Mouse (Mus musculus): ENCODE results near the gene Psrc1. TPM values are rescaled to one million over a fixed set of nuclear protein-coding genes. Genes with fewer than 3 reads are reported as not detected.

The Psrc1 gene
- polyA plus RNA-seq, 1 experiment from 2014 or later = 31.2 TPM

- Histone ChIP-seq H3K27me3 (replicated peaks; ENCODE audit: control insufficient read depth, insufficient read depth, low read length) (no peaks in the 10 kb centered on the region), H3K4me1 (ENCODE audit: control insufficient read depth, insufficient read depth, low read length) (peaks cover 6% of the 10 kb centered on the region; the same call in 1 of the 2 replicates), H3K36me3 (ENCODE audit: control insufficient read depth, insufficient read depth, low read length) (peaks cover 17% of the 10 kb centered on the region), H3K27ac (replicated peaks; ENCODE audit: low read depth, low read length) (peak overlapping the region; percentile 13; the same call in 1 of the 2 replicates), H3K4me2 (ENCODE audit: low read depth, low read length) (no peak overlapping the region), H3K9ac (ENCODE audit: low read depth, low read length) (no peak overlapping the region), H3K9me3 (ENCODE audit: control insufficient read depth, low read length) (no peaks in the 10 kb centered on the region), H3K4me3 (ENCODE audit: low read depth, low read length) (no peak overlapping the region)
- WGBS = 10% methylated on average over 7 of the region's 7 CpGs
- ATAC-seq (ENCODE audit: low read depth) (no peak; the same call in 1 of the 2 replicates), DNase-seq (ENCODE audit: low spot score) (peak; percentile 31)
Measured at GRCm38 (mm10) chr3:108360894-108361293, 22.7 kb upstream of the Psrc1 start.

- Histone ChIP-seq H3K27me3 (replicated peaks; ENCODE audit: control insufficient read depth, insufficient read depth, low read length) (no peaks in the 10 kb centered on the region), H3K9ac (ENCODE audit: low read depth, low read length) (no peak overlapping the region), H3K9me3 (ENCODE audit: control insufficient read depth, low read length) (no peaks in the 10 kb centered on the region), H3K4me1 (ENCODE audit: control insufficient read depth, insufficient read depth, low read length) (peaks cover 6% of the 10 kb centered on the region; the same call in 1 of the 2 replicates), H3K27ac (replicated peaks; ENCODE audit: low read depth, low read length) (no peak overlapping the region), H3K36me3 (ENCODE audit: control insufficient read depth, insufficient read depth, low read length) (no peaks in the 10 kb centered on the region), H3K4me2 (ENCODE audit: low read depth, low read length) (no peak overlapping the region), H3K4me3 (ENCODE audit: low read depth, low read length) (no peak overlapping the region)
- ATAC-seq (ENCODE audit: low read depth) (no peak), DNase-seq (ENCODE audit: low spot score) (no peak)
- WGBS = 68% methylated on average over 3 of the region's 3 CpGs
Measured at GRCm38 (mm10) chr3:108363626-108364025, 20.0 kb upstream of the Psrc1 start.

GRCm38 (mm10) chr3:108364270-108364995 is 19.2 kb upstream of the Psrc1 start, which contains the start of gene Mybphl:
Mybphl (plus strand) TSS chr3:108364911.
- Histone ChIP-seq H3K27ac (replicated peaks; ENCODE audit: low read depth, low read length) (no peak within 1 kb of the TSS), H3K27me3 (replicated peaks; ENCODE audit: control insufficient read depth, insufficient read depth, low read length) (no peaks in the 10 kb centered on the region), H3K4me1 (ENCODE audit: control insufficient read depth, insufficient read depth, low read length) (peaks cover 6% of the 10 kb centered on the region; the same call in 1 of the 2 replicates), H3K9me3 (ENCODE audit: control insufficient read depth, low read length) (no peaks in the 10 kb centered on the region), H3K4me3 (ENCODE audit: low read depth, low read length) (no peak within 1 kb of the TSS), H3K36me3 (ENCODE audit: control insufficient read depth, insufficient read depth, low read length) (no peaks in the 10 kb centered on the region), H3K9ac (ENCODE audit: low read depth, low read length) (no peak within 1 kb of the TSS), H3K4me2 (ENCODE audit: low read depth, low read length) (no peak within 1 kb of the TSS)
- ATAC-seq (ENCODE audit: low read depth) (no peak), DNase-seq (ENCODE audit: low spot score) (no peak)
- WGBS = 65% methylated on average over 9 of the region's 9 CpGs

GRCm38 (mm10) chr3:108367173-108367572 is 16.5 kb upstream of the Psrc1 start:
- no peaks in the 10 kb centered on the region for H3K27me3 ChIP-seq (replicated peaks; ENCODE audit: control insufficient read depth, insufficient read depth, low read length)
- ATAC-seq (ENCODE audit: low read depth) (peak; percentile 16; the same call in 1 of the 2 replicates), DNase-seq (ENCODE audit: low spot score) (no peak)
- no peaks in the 10 kb centered on the region for H3K36me3 ChIP-seq (ENCODE audit: control insufficient read depth, insufficient read depth, low read length)
- H3K4me1 ChIP-seq (ENCODE audit: control insufficient read depth, insufficient read depth, low read length) = peaks cover under 1% of the 10 kb centered on the region; the same call in 1 of the 2 replicates
- H3K4me2 ChIP-seq (ENCODE audit: low read depth, low read length) = no peak overlapping the region
- no peak overlapping the region for H3K4me3 ChIP-seq (ENCODE audit: low read depth, low read length)
- H3K27ac ChIP-seq (replicated peaks; ENCODE audit: low read depth, low read length) = no peak overlapping the region
- no peak overlapping the region for H3K9ac ChIP-seq (ENCODE audit: low read depth, low read length)
- WGBS = 66% methylated on average over 9 of the region's 9 CpGs
- H3K9me3 ChIP-seq (ENCODE audit: control insufficient read depth, low read length) = no peaks in the 10 kb centered on the region

GRCm38 (mm10) chr3:108367828-108368227 is 15.8 kb upstream of the Psrc1 start:
- no peaks in the 10 kb centered on the region for H3K9me3 ChIP-seq (ENCODE audit: control insufficient read depth, low read length)
- H3K4me3 ChIP-seq (ENCODE audit: low read depth, low read length) = no peak overlapping the region
- 77% methylated on average over 3 of the region's 3 CpGs for WGBS
- DNase-seq (ENCODE audit: low spot score) (no peak), ATAC-seq (ENCODE audit: low read depth) (no peak)
- no peak overlapping the region for H3K27ac ChIP-seq (replicated peaks; ENCODE audit: low read depth, low read length)
- no peak overlapping the region for H3K9ac ChIP-seq (ENCODE audit: low read depth, low read length)
- H3K36me3 ChIP-seq (ENCODE audit: control insufficient read depth, insufficient read depth, low read length) = no peaks in the 10 kb centered on the region
- H3K4me2 ChIP-seq (ENCODE audit: low read depth, low read length) = no peak overlapping the region
- peaks cover 7% of the 10 kb centered on the region; the same call in 1 of the 2 replicates for H3K4me1 ChIP-seq (ENCODE audit: control insufficient read depth, insufficient read depth, low read length)
- no peaks in the 10 kb centered on the region for H3K27me3 ChIP-seq (replicated peaks; ENCODE audit: control insufficient read depth, insufficient read depth, low read length)

- no peaks in the 10 kb centered on the region for H3K9me3 ChIP-seq (ENCODE audit: control insufficient read depth, low read length)
- H3K36me3 ChIP-seq (ENCODE audit: control insufficient read depth, insufficient read depth, low read length) = no peaks in the 10 kb centered on the region
- no peak for ATAC-seq (ENCODE audit: low read depth)
- WGBS = 82% methylated on average over 5 of the region's 5 CpGs
- H3K4me1 ChIP-seq (ENCODE audit: control insufficient read depth, insufficient read depth, low read length) = peaks cover 10% of the 10 kb centered on the region; the same call in 1 of the 2 replicates
- no peak overlapping the region for H3K9ac ChIP-seq (ENCODE audit: low read depth, low read length)
- H3K27me3 ChIP-seq (replicated peaks; ENCODE audit: control insufficient read depth, insufficient read depth, low read length) = no peaks in the 10 kb centered on the region
- H3K4me3 ChIP-seq (ENCODE audit: low read depth, low read length) = no peak overlapping the region
- DNase-seq (ENCODE audit: low spot score) = no peak
- H3K27ac ChIP-seq (replicated peaks; ENCODE audit: low read depth, low read length) = no peak overlapping the region
- no peak overlapping the region for H3K4me2 ChIP-seq (ENCODE audit: low read depth, low read length)
Measured at GRCm38 (mm10) chr3:108368721-108369120, 14.9 kb upstream of the Psrc1 start.

GRCm38 (mm10) chr3:108372274-108372673 is 11.4 kb upstream of the Psrc1 start:
- H3K4me1 ChIP-seq (ENCODE audit: control insufficient read depth, insufficient read depth, low read length) = peaks cover 10% of the 10 kb centered on the region; the same call in 1 of the 2 replicates
- no peak overlapping the region for H3K9ac ChIP-seq (ENCODE audit: low read depth, low read length)
- no peaks in the 10 kb centered on the region for H3K36me3 ChIP-seq (ENCODE audit: control insufficient read depth, insufficient read depth, low read length)
- no peaks in the 10 kb centered on the region for H3K9me3 ChIP-seq (ENCODE audit: control insufficient read depth, low read length)
- H3K27ac ChIP-seq (replicated peaks; ENCODE audit: low read depth, low read length) = 0 out of 2 replicates have a peak overlapping the region, but pooled peaks have one; percentile 23
- no peak overlapping the region for H3K4me3 ChIP-seq (ENCODE audit: low read depth, low read length)
- 56% methylated on average over 3 of the region's 3 CpGs for WGBS
- no peaks in the 10 kb centered on the region for H3K27me3 ChIP-seq (replicated peaks; ENCODE audit: control insufficient read depth, insufficient read depth, low read length)
- ATAC-seq (ENCODE audit: low read depth) (no peak), DNase-seq (ENCODE audit: low spot score) (no peak)
- no peak overlapping the region for H3K4me2 ChIP-seq (ENCODE audit: low read depth, low read length)

- Histone ChIP-seq H3K4me2 (ENCODE audit: low read depth, low read length) (no peak overlapping the region), H3K9me3 (ENCODE audit: control insufficient read depth, low read length) (no peaks in the 10 kb centered on the region), H3K36me3 (ENCODE audit: control insufficient read depth, insufficient read depth, low read length) (no peaks in the 10 kb centered on the region), H3K4me3 (ENCODE audit: low read depth, low read length) (no peak overlapping the region), H3K9ac (ENCODE audit: low read depth, low read length) (no peak overlapping the region), H3K4me1 (ENCODE audit: control insufficient read depth, insufficient read depth, low read length) (peaks cover 10% of the 10 kb centered on the region; the same call in 1 of the 2 replicates), H3K27ac (replicated peaks; ENCODE audit: low read depth, low read length) (0 out of 2 replicates have a peak overlapping the region, but pooled peaks have one; percentile 23), H3K27me3 (replicated peaks; ENCODE audit: control insufficient read depth, insufficient read depth, low read length) (no peaks in the 10 kb centered on the region)
- ATAC-seq (ENCODE audit: low read depth) (peak; percentile 57; the same call in 1 of the 2 replicates), DNase-seq (ENCODE audit: low spot score) (peak; percentile 68)
- 49% methylated on average over 3 of the region's 3 CpGs for WGBS
Measured at GRCm38 (mm10) chr3:108372691-108373090, 10.9 kb upstream of the Psrc1 start.

Data from embryonic facial prominence, embryonic 14.5 days (tissue).